Mouse (Mus musculus) lung, postnatal 0 days (tissue): Measurements from ENCODE around the gene Plxna3. TPM values are rescaled to one million over a fixed set of nuclear protein-coding genes. Genes with fewer than 3 reads are reported as not detected.

Experiments
- ATAC-seq: fragments of 200-750 bp; cut with Nextera tagmentation; 2 replicates; pipeline ENCODE4 v1.8.0; 2017; ENCODE audit warnings: moderate library complexity
- DNase-seq: peaks from one replicate; pipeline ENCODE4 v3.0.0-alpha.2; 2016; ENCODE audit warnings: low spot score
- H3K27ac ChIP-seq: fragments of 300-500 bp; sonication (generic); 2 replicates; pipeline ENCODE4 v1.5.1; 2014; ENCODE audit warnings: antibody characterized with exemption, mild to moderate bottlenecking, low read length, mixed read lengths
- H3K27me3 ChIP-seq: fragments of 300-500 bp; sonication (generic); replicated peaks from 2 replicates; pipeline ENCODE4 v1.6.1; 2014; ENCODE audit warnings: low read length, mixed read lengths; ENCODE audit not compliant: insufficient read depth
- H3K36me3 ChIP-seq: fragments of 300-500 bp; sonication (generic); 2 replicates; pipeline ENCODE4 v1.6.1; 2014; ENCODE audit warnings: low read length, mixed read lengths; ENCODE audit not compliant: insufficient read depth
- H3K4me1 ChIP-seq: fragments of 300-500 bp; sonication (generic); 2 replicates; pipeline ENCODE4 v1.6.1; 2014; ENCODE audit warnings: antibody characterized with exemption, low read depth, low read length, mixed read lengths; ENCODE audit not compliant: insufficient read depth
- H3K4me2 ChIP-seq: fragments of 300-500 bp; sonication (generic); replicated peaks from 2 replicates; pipeline ENCODE4 v1.6.1; 2014; ENCODE audit warnings: low read depth, mild to moderate bottlenecking, low read length, moderate library complexity, mixed read lengths
- H3K4me3 ChIP-seq: fragments of 300-500 bp; sonication (generic); 2 replicates; pipeline ENCODE4 v1.5.1; 2014; ENCODE audit warnings: low read depth, low read length
- H3K9ac ChIP-seq: fragments of 300-500 bp; sonication (generic); replicated peaks from 2 replicates; pipeline ENCODE4 v1.6.1; 2014; ENCODE audit warnings: low read depth, mild to moderate bottlenecking
- H3K9me3 ChIP-seq: fragments of 300-500 bp; sonication (generic); 2 replicates; pipeline ENCODE4 v1.6.1; 2016; ENCODE audit warnings: low read length, mixed read lengths
- CTCF ChIP-seq: IDR thresholded peaks from 2 replicates; pipeline ENCODE4 v1.5.1; 2016; ENCODE audit warnings: antibody characterized with exemption, mild to moderate bottlenecking
- EP300 ChIP-seq: IDR thresholded peaks from 2 replicates; pipeline ENCODE4 v1.6.1; 2016; ENCODE audit warnings: antibody characterized with exemption, mild to moderate bottlenecking, control low read depth
- WGBS: fragments of 180-500 bp; shearing (Covaris S2); extraction: QIAGEN DNeasy Blood & Tissue Kit; methylation state at CpG from one replicate; pipeline ENCODE4 v1.1.7; 2014; 5-methylcytosine and 5-hydroxymethylcytosine counted together
- polyA plus RNA-seq: library from polyadenylated mRNA; unstranded; fragments of >200 nt; fragmentation: Nextera tagmentation; extraction: Ambion mirVana; gene quantifications from 2 replicates; pipeline ENCODE4 v1.2.1, GENCODE M21; 2015

Plxna3 gene
- polyA plus RNA-seq, 1 experiment from 2014 or later, result 1.6 TPM

DNA sequence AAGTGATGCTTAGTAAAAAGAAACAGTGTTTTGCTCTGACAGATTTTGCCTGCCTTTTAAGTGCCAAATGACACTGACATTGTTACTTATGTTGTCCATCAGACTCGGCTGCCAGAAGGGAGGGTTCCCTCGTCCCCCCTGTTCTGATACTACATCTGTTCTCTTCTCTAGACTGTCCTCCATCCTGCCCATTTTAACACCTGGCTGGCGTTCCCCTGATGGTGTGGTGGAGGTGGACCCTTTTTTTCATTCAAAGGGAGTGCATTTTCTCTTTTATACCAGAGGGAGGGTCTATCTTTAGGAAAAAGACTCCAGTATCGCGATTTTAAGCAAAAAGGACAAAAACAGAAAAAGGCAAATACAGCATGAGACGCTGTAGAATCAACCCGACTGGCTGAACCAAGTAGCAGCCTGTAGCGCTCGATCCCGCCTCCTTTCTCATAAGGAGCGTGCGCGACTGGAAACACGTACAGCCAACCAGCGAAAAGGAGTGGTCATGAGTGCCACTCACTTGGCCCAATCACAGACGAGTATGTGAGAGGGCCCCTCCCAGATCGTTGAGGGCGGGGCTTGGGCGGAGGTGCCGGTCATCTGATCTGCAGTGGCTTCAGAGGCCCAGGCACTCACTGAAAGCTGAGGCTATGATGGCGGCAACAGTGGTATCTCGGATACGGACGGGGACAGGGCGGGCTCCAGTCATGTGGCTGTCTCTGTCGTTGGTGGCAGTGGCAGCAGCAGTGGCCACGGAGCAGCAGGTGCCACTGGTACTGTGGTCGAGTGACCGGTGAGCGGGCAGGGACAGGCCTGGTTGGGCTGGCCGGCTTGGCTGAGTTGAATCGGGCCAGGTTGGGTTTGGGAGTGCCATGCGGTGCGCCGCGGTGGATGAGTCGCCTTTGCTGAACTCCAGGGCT is 32.1 kb upstream of the Plxna3 start, which contains the start of gene Atp6ap1:
Atp6ap1 (plus strand) TSS at position 560 of the 911 bp plus-strand sequence.
- Histone ChIP-seq H3K36me3 (no peaks in the 10 kb centered on the region), H3K27ac (peak within 1 kb of the TSS; percentile 77), H3K9me3 (no peaks in the 10 kb centered on the region), H3K4me2 (peak within 1 kb of the TSS; percentile 54), H3K27me3 (no peaks in the 10 kb centered on the region), H3K4me1 (no peaks in the 10 kb centered on the region), H3K4me3 (peak within 1 kb of the TSS; percentile 54), H3K9ac (peak within 1 kb of the TSS; percentile 62; the same call in 1 of the 2 replicates)
- ATAC-seq (peak; percentile 99), DNase-seq (peak; percentile 96)
- WGBS, result 11% methylated on average over 34 of the region's 37 CpGs
- TF ChIP-seq CTCF, result no peak

DNA sequence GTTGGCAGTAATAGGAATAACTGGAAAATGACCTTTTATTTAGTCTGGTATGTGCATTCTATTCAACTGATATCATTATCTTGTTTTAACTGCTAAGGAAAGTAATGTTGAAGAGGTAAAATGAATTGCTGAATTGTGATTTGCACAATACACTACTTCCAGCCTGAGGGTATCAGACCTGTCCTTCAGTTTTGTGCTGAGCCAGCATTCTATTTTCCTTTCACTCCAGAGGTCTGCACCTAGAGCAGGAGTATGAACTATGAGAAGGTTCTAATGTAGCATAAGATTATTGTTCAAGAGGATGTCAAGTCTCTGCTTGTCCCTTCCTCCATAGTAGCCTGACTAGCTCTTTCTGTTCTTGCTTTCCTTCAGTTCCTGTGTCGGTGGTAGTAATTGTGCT is 30.5 kb upstream of the Plxna3 start:
- no peak for DNase-seq
- ATAC-seq, result no peak
- Histone ChIP-seq H3K27me3 (no peaks in the 10 kb centered on the region), H3K4me3 (no peak overlapping the region), H3K4me2 (no peak overlapping the region), H3K9ac (no peak overlapping the region), H3K4me1 (no peaks in the 10 kb centered on the region), H3K9me3 (no peaks in the 10 kb centered on the region), H3K27ac (no peak overlapping the region), H3K36me3 (no peaks in the 10 kb centered on the region)
- TF ChIP-seq EP300, result no peak
- no peak for TF ChIP-seq CTCF
- 82% methylated on average over 1 of the region's 1 CpGs for WGBS

DNA sequence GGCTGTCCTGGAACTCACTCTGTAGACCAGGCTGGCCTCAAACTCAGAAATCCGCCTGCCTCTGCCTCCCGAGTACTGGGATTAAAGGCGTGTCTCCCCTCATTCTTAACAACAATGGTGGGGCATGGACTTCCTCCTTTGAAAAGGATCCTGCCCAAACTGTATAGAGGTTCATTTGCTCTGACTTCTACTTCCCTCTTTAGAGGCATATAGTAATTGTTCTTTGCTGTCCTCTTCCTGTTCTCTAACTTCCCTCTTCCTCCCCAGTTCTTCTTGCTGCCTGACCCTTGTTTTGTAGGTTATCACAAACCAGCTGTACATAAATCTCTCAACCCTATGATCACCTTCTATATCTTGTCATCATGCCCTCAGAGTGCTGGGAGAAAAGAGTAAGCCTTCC is 29.1 kb upstream of the Plxna3 start:
- no peaks in the 10 kb centered on the region for H3K9me3 ChIP-seq
- H3K36me3 ChIP-seq, result no peaks in the 10 kb centered on the region
- no peak overlapping the region for H3K4me3 ChIP-seq
- ATAC-seq, result no peak
- TF ChIP-seq CTCF (no peak), EP300 (no peak)
- H3K4me1 ChIP-seq, result no peaks in the 10 kb centered on the region
- no peak overlapping the region for H3K9ac ChIP-seq
- peak; percentile 14 for DNase-seq
- H3K4me2 ChIP-seq, result no peak overlapping the region
- H3K27ac ChIP-seq, result no peak overlapping the region
- 78% methylated on average over 3 of the region's 3 CpGs for WGBS
- no peaks in the 10 kb centered on the region for H3K27me3 ChIP-seq

DNA sequence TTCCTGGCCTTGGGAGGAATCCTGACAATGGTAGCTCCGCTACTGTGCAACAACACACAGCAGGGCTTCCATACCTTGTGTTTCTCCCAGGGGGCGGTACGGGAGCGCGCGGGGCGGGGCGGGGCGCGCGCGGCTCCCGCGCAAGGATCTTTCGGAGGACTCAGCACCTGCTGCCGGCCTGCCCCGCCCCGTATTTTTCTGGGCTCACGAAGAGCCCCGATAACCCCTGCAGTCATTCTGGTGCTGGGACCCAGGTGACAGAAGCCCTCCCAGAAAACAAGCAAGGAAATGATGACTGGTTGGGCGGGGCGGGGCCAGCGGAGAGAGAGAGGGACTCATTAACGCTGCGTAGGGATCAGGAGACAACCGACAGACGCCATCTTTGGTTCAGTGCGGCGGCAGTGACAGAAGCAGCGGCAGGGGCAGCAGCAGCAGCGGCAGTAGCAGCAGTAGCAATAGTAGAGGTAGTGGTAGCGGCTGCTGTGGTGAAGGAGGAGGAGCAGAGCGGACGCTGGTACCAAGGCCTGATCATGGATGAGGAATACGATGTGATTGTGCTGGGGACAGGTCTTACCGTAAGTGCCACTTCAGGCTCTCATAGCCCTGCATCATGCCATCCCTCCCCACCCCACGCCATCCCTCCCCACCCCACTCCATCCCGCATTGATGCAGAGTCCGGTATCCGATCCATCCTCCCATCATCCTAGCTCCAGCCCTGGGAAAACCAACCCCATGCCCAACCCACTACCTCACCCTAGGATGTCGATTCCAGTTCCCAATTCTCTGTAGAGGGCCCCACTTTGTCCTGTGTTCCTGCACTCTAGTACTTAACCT is 23.8 kb upstream of the Plxna3 start, which contains the start of gene Gdi1:
Gdi1 (plus strand) TSS at position 132 of the 834 bp plus-strand sequence.
- DNase-seq (peak; percentile 77), ATAC-seq (peak; percentile 93)
- Histone ChIP-seq H3K27me3 (no peaks in the 10 kb centered on the region), H3K9me3 (no peaks in the 10 kb centered on the region), H3K36me3 (no peaks in the 10 kb centered on the region), H3K4me1 (no peaks in the 10 kb centered on the region), H3K4me3 (peak within 1 kb of the TSS; percentile 53), H3K9ac (peak within 1 kb of the TSS; percentile 54), H3K4me2 (peak within 1 kb of the TSS; percentile 58), H3K27ac (peak within 1 kb of the TSS; percentile 86)
- WGBS, result 7% methylated on average over 36 of the region's 41 CpGs
- peak; percentile 51 for TF ChIP-seq CTCF
- no peak for TF ChIP-seq EP300

DNA sequence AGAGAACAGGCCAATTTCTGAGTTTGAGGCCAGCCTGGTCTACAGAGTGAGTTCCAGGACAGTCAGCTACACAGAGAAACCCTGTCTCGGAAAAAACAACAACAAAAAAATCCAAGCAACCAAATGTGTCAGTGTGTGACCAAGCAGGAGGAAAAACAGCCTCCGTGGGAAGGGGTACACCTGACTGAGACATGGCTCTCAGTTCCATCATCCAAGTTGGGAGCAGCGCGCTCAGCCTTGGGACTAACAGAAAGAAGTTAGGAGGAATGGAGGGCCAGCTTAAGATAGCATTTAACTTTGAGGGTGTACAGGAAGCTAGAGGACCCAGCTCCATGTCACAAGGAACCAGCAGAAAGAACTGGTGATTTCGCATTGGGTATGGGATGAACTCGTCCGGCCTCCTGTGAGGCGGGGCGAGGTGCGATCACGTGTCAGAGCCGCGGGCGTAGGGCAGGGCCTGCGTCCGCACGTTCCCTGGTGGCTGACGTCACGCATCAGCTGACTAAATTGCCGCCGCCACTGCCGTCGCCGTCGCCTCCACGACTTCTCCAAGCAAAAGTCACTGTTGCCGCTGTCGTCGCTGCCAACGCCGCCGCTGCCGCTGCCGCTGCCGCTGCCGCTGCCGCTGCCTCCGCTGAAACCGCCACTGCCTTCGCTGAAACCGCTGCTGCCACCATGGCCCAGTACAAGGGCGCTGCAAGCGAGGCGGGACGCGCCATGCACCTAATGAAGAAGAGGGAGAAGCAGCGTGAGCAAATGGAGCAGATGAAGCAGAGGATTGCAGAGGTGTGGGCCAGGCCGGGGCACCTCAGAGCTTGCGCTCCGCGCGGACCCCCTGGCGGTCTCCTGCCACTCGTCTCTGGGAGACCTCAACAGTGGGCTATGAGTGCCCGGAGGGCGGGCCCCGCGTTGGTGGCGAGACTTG is 16.1 kb upstream of the Plxna3 start, which contains the start of gene Fam50a:
Fam50a (plus strand) TSS at position 494 of the 925 bp plus-strand sequence.
- DNase-seq (peak; percentile 94), ATAC-seq (peak; percentile 99)
- Histone ChIP-seq H3K27me3 (no peaks in the 10 kb centered on the region), H3K9ac (peak within 1 kb of the TSS; percentile 70), H3K4me3 (peak within 1 kb of the TSS; percentile 54), H3K36me3 (no peaks in the 10 kb centered on the region), H3K4me1 (no peaks in the 10 kb centered on the region), H3K27ac (peak within 1 kb of the TSS; percentile 83), H3K9me3 (no peaks in the 10 kb centered on the region), H3K4me2 (peak within 1 kb of the TSS; percentile 66)
- WGBS, result 11% methylated on average over 46 of the region's 59 CpGs
- peak; percentile 19; the same call in 1 of the 2 replicates for TF ChIP-seq CTCF
- TF ChIP-seq EP300, result no peak
